Mouse (Mus musculus) bone marrow, adult 2 months (tissue): ENCODE data around the gene Gdpd5.

Experiments
- CTCF ChIP-seq: fragments of 200-500 bp; IDR thresholded peaks from 2 replicates; pipeline ENCODE4 v1.5.1; 2011; ENCODE audit warnings: low read length, control low read depth; ENCODE audit not compliant: control insufficient read depth, insufficient read depth
- POLR2A ChIP-seq: fragments of 200-500 bp; IDR thresholded peaks from 2 replicates; pipeline ENCODE4 v1.6.1; 2011; ENCODE audit warnings: low read depth, mild to moderate bottlenecking, control low read depth, low read length, borderline replicate concordance; ENCODE audit not compliant: control insufficient read depth

DNA sequence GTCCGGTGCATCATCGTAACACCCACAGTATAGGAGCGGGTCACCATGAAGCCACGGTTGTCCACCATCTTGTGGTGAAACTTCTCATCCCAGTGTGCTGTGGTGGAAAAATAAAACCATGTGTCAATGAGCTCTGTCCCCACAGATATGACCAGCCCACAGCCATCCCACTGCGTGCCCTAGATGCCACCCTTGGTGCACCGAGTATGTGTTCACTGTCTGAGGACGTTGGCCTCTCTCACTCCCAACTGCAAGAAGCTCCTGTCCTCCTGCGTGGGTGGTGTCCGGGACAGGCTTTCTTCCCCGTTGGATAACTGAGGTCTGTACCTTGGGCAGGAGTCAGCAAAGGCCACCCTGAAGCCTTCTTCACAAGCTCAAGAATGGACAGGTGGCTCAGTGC lies 33.9 kb upstream of the Gdpd5 start:
- no peak for TF ChIP-seq CTCF
- no peak for TF ChIP-seq POLR2A
